Mouse (Mus musculus) embryonic facial prominence, embryonic 11.5 days (tissue): ENCODE measurements at regions not wholly inside any gene's neighbourhood (a gene's known extent, or its start where the extent isn't known, plus 50 kb on each side); places are given as distances from the start of the nearest gene placed in this dataset. TPM values are rescaled to one million over a fixed set of nuclear protein-coding genes. Genes with fewer than 3 reads are reported as not detected.

Source experiments
- ATAC-seq: fragments of 200-750 bp; cut with Nextera tagmentation; replicated peaks from 2 replicates; pipeline ENCODE4 v1.8.0; 2017; ENCODE audit warnings: low read depth; ENCODE audit not compliant: insufficient number of reproducible peaks, low FRiP score, low TSS enrichment
- DNase-seq: peaks from one replicate; pipeline ENCODE4 v3.0.0-alpha.2; 2015; ENCODE audit warnings: low spot score
- H3K27ac ChIP-seq: fragments of 300-500 bp; sonication (generic); replicated peaks from 2 replicates; pipeline ENCODE4 v1.5.1; 2014; ENCODE audit warnings: mild to moderate bottlenecking, low read depth, low read length, control low read depth
- H3K27me3 ChIP-seq: fragments of 300-500 bp; sonication (generic); 2 replicates; pipeline ENCODE4 v1.6.1; 2014; ENCODE audit warnings: mild to moderate bottlenecking, low read length, moderate library complexity, mixed read lengths; ENCODE audit not compliant: control insufficient read depth, insufficient read depth
- H3K36me3 ChIP-seq: fragments of 300-500 bp; sonication (generic); replicated peaks from 2 replicates; pipeline ENCODE4 v1.6.1; 2014; ENCODE audit warnings: low read depth, mild to moderate bottlenecking, low read length, moderate library complexity, mixed read lengths; ENCODE audit not compliant: control insufficient read depth, insufficient read depth
- H3K4me1 ChIP-seq: fragments of 300-500 bp; sonication (generic); 2 replicates; pipeline ENCODE4 v1.6.1; 2014; ENCODE audit warnings: low read length, mixed read lengths; ENCODE audit not compliant: control insufficient read depth, insufficient read depth
- H3K4me2 ChIP-seq: fragments of 300-500 bp; sonication (generic); 2 replicates; pipeline ENCODE4 v1.6.1; 2014; ENCODE audit warnings: low read depth, mild to moderate bottlenecking, control low read depth, low read length, moderate library complexity
- H3K4me3 ChIP-seq: fragments of 300-500 bp; sonication (generic); 2 replicates; pipeline ENCODE4 v1.5.1; 2014; ENCODE audit warnings: low read depth, low read length, control low read depth
- H3K9ac ChIP-seq: fragments of 300-500 bp; sonication (generic); replicated peaks from 2 replicates; pipeline ENCODE4 v1.6.1; 2014; ENCODE audit warnings: mild to moderate bottlenecking, control low read depth, low read length
- H3K9me3 ChIP-seq: fragments of 300-500 bp; sonication (generic); replicated peaks from 2 replicates; pipeline ENCODE4 v1.6.1; 2016; ENCODE audit warnings: mild to moderate bottlenecking, low read length, inconsistent platforms, mixed read lengths; ENCODE audit not compliant: control insufficient read depth
- microRNA-seq: library from miRNA; unstranded; fragments of <30 nt; microRNA quantifications from one replicate; pipeline ENCODE4, GENCODE M21; 2016; ENCODE audit warnings: borderline number of aligned reads

GRCm38 (mm10) chr3:6289500-6289899 is 330.7 kb downstream of the 1700008P02Rik start:
- H3K4me1 ChIP-seq, result no peaks in the 10 kb centered on the region
- no peaks in the 10 kb centered on the region for H3K9me3 ChIP-seq
- ATAC-seq, result no peak
- no peak for DNase-seq
- no peak overlapping the region for H3K27ac ChIP-seq
- no peaks in the 10 kb centered on the region for H3K27me3 ChIP-seq
- H3K36me3 ChIP-seq, result no peaks in the 10 kb centered on the region
- no peak overlapping the region for H3K4me3 ChIP-seq
- H3K9ac ChIP-seq, result no peak overlapping the region
- no peak overlapping the region for H3K4me2 ChIP-seq

- Histone ChIP-seq H3K27me3 (no peaks in the 10 kb centered on the region), H3K9me3 (no peaks in the 10 kb centered on the region), H3K9ac (no peak overlapping the region), H3K27ac (no peak overlapping the region), H3K4me1 (no peaks in the 10 kb centered on the region), H3K36me3 (no peaks in the 10 kb centered on the region), H3K4me2 (no peak overlapping the region), H3K4me3 (no peak overlapping the region)
- ATAC-seq (no peak), DNase-seq (no peak)
Observed at GRCm38 (mm10) chr3:6280636-6281035, 339.6 kb downstream of the 1700008P02Rik start.

Small RNA genes in the stretch of these regions (microRNA-seq; reads per million reads assigned to microRNA genes)
- not detected for gene Gm23147
